Mouse (Mus musculus): ENCODE measurements around the gene Spsb4. TPM values are rescaled to one million over a fixed set of nuclear protein-coding genes. Genes with fewer than 3 reads are reported as not detected.

Spsb4 gene
- polyA plus RNA-seq, 1 experiment, result 0.43 TPM

- no peak for DNase-seq
- H3K36me3 ChIP-seq (ENCODE audit: control insufficient read depth, insufficient read depth, low read length), result no peaks in the 10 kb centered on the region
- no peak overlapping the region for H3K4me3 ChIP-seq (ENCODE audit: control insufficient read depth, insufficient read depth, low read length)
These were observed 38.1 kb upstream of the Spsb4 start for GRCm38 (mm10) chr9:97056541-97057338.

GRCm38 (mm10) chr9:97055906-97056305 is 37.3 kb upstream of the Spsb4 start:
- Histone ChIP-seq H3K36me3 (ENCODE audit: control insufficient read depth, insufficient read depth, low read length) (no peaks in the 10 kb centered on the region), H3K4me3 (ENCODE audit: control insufficient read depth, insufficient read depth, low read length) (no peak overlapping the region), H3K4me1 (replicated peaks; ENCODE audit: control insufficient read depth, insufficient read depth, low read length) (no peaks in the 10 kb centered on the region), H3K27me3 (ENCODE audit: control insufficient read depth, insufficient read depth, low read length) (no peaks in the 10 kb centered on the region), H3K27ac (ENCODE audit: control insufficient read depth, insufficient read depth, low read length) (no peak overlapping the region)
- WGBS, result 75% methylated on average over 14 of the region's 14 CpGs
- TF ChIP-seq POLR2A (IDR thresholded peaks at IDR 0.05; ENCODE audit: control insufficient read depth, extremely low read depth, insufficient read depth, low read length, poor library complexity), result no peak
- TF ChIP-seq CTCF (IDR thresholded peaks at IDR 0.05; ENCODE audit: borderline replicate concordance, control insufficient read depth, extremely low read depth, insufficient read depth, low read length, poor library complexity), result no peak
- DNase-seq, result no peak

More at GRCm38 (mm10) chr9:97056541-97057338, 38.1 kb upstream of the Spsb4 start:
- 64% methylated on average over 18 of the region's 18 CpGs for WGBS
- Histone ChIP-seq H3K4me1 (replicated peaks; ENCODE audit: control insufficient read depth, insufficient read depth, low read length) (no peaks in the 10 kb centered on the region), H3K27me3 (ENCODE audit: control insufficient read depth, insufficient read depth, low read length) (no peaks in the 10 kb centered on the region), H3K27ac (ENCODE audit: control insufficient read depth, insufficient read depth, low read length) (no peak overlapping the region)
- TF ChIP-seq POLR2A (IDR thresholded peaks at IDR 0.05; ENCODE audit: control insufficient read depth, extremely low read depth, insufficient read depth, low read length, poor library complexity), result no peak
- TF ChIP-seq CTCF (IDR thresholded peaks at IDR 0.05; ENCODE audit: borderline replicate concordance, control insufficient read depth, extremely low read depth, insufficient read depth, low read length, poor library complexity), result no peak

- WGBS, result 88% methylated on average over 8 of the region's 8 CpGs
These were observed 32.5 kb upstream of the Spsb4 start for GRCm38 (mm10) chr9:97051176-97051575.

GRCm38 (mm10) chr9:97046240-97046639 is 27.6 kb upstream of the Spsb4 start:
- Histone ChIP-seq H3K27me3 (ENCODE audit: control insufficient read depth, insufficient read depth, low read length) (no peaks in the 10 kb centered on the region), H3K36me3 (ENCODE audit: control insufficient read depth, insufficient read depth, low read length) (no peaks in the 10 kb centered on the region), H3K4me1 (replicated peaks; ENCODE audit: control insufficient read depth, insufficient read depth, low read length) (no peaks in the 10 kb centered on the region), H3K27ac (ENCODE audit: control insufficient read depth, insufficient read depth, low read length) (no peak overlapping the region), H3K4me3 (ENCODE audit: control insufficient read depth, insufficient read depth, low read length) (no peak overlapping the region)
- WGBS, result 92% methylated on average over 4 of the region's 4 CpGs
- DNase-seq, result no peak
- TF ChIP-seq CTCF (IDR thresholded peaks at IDR 0.05; ENCODE audit: borderline replicate concordance, control insufficient read depth, extremely low read depth, insufficient read depth, low read length, poor library complexity) (no peak), POLR2A (IDR thresholded peaks at IDR 0.05; ENCODE audit: control insufficient read depth, extremely low read depth, insufficient read depth, low read length, poor library complexity) (no peak)

More at GRCm38 (mm10) chr9:97051176-97051575, 32.5 kb upstream of the Spsb4 start:
- no peaks in the 10 kb centered on the region for H3K27me3 ChIP-seq (ENCODE audit: control insufficient read depth, insufficient read depth, low read length)
- no peak for DNase-seq
- no peaks in the 10 kb centered on the region for H3K4me1 ChIP-seq (replicated peaks; ENCODE audit: control insufficient read depth, insufficient read depth, low read length)
- no peak overlapping the region for H3K4me3 ChIP-seq (ENCODE audit: control insufficient read depth, insufficient read depth, low read length)
- TF ChIP-seq POLR2A (IDR thresholded peaks at IDR 0.05; ENCODE audit: control insufficient read depth, extremely low read depth, insufficient read depth, low read length, poor library complexity) (no peak), CTCF (IDR thresholded peaks at IDR 0.05; ENCODE audit: borderline replicate concordance, control insufficient read depth, extremely low read depth, insufficient read depth, low read length, poor library complexity) (no peak)
- no peak overlapping the region for H3K27ac ChIP-seq (ENCODE audit: control insufficient read depth, insufficient read depth, low read length)
- no peaks in the 10 kb centered on the region for H3K36me3 ChIP-seq (ENCODE audit: control insufficient read depth, insufficient read depth, low read length)

GRCm38 (mm10) chr9:97041633-97042032 is 23.0 kb upstream of the Spsb4 start:
- Histone ChIP-seq H3K4me1 (replicated peaks; ENCODE audit: control insufficient read depth, insufficient read depth, low read length) (no peaks in the 10 kb centered on the region), H3K27me3 (ENCODE audit: control insufficient read depth, insufficient read depth, low read length) (no peaks in the 10 kb centered on the region), H3K4me3 (ENCODE audit: control insufficient read depth, insufficient read depth, low read length) (no peak overlapping the region), H3K36me3 (ENCODE audit: control insufficient read depth, insufficient read depth, low read length) (no peaks in the 10 kb centered on the region), H3K27ac (ENCODE audit: control insufficient read depth, insufficient read depth, low read length) (no peak overlapping the region)
- DNase-seq, result no peak
- TF ChIP-seq POLR2A (IDR thresholded peaks at IDR 0.05; ENCODE audit: control insufficient read depth, extremely low read depth, insufficient read depth, low read length, poor library complexity), result no peak
- TF ChIP-seq CTCF (IDR thresholded peaks at IDR 0.05; ENCODE audit: borderline replicate concordance, control insufficient read depth, extremely low read depth, insufficient read depth, low read length, poor library complexity), result no peak
- 31% methylated on average over 8 of the region's 8 CpGs for WGBS

GRCm38 (mm10) chr9:97038010-97038409 is 19.4 kb upstream of the Spsb4 start:
- TF ChIP-seq CTCF (IDR thresholded peaks at IDR 0.05; ENCODE audit: borderline replicate concordance, control insufficient read depth, extremely low read depth, insufficient read depth, low read length, poor library complexity) (no peak), POLR2A (IDR thresholded peaks at IDR 0.05; ENCODE audit: control insufficient read depth, extremely low read depth, insufficient read depth, low read length, poor library complexity) (no peak)
- Histone ChIP-seq H3K36me3 (ENCODE audit: control insufficient read depth, insufficient read depth, low read length) (no peaks in the 10 kb centered on the region), H3K27me3 (ENCODE audit: control insufficient read depth, insufficient read depth, low read length) (no peaks in the 10 kb centered on the region), H3K27ac (ENCODE audit: control insufficient read depth, insufficient read depth, low read length) (no peak overlapping the region), H3K4me1 (replicated peaks; ENCODE audit: control insufficient read depth, insufficient read depth, low read length) (no peaks in the 10 kb centered on the region), H3K4me3 (ENCODE audit: control insufficient read depth, insufficient read depth, low read length) (no peak overlapping the region)
- 87% methylated on average over 3 of the region's 3 CpGs for WGBS
- DNase-seq, result no peak
